Mouse (Mus musculus) thymus, postnatal 10 days (tissue): ENCODE data around the gene Zdhhc20.
A peak's percentile ranks its signal among the peaks of the same experiment; 100 is the strongest.
"Not testable (repeated sequence)": the region's sequence is repeated elsewhere in the genome, so short reads cannot be mapped to it uniquely, and the experiment has no call there.

Source experiments
- DNase-seq, 2 experiments: peaks; one replicate each; pipeline ENCODE4 v3.0.0; 2021; ENCODE audit warnings: low spot score in 2 of 2

Zdhhc20 gene

GRCm38 (mm10) chr14:57892961-57893360, 2.9 kb upstream of the Zdhhc20 start:
- no peak for DNase-seq

- peak; percentile 53 to 56 for DNase-seq
Observed at GRCm38 (mm10) chr14:57889541-57890010, 500 bp downstream of the Zdhhc20 start.

GRCm38 (mm10) chr14:57887171-57887570, 2.9 kb downstream of the Zdhhc20 start:
- DNase-seq, result no peak

GRCm38 (mm10) chr14:57886032-57886431, 4.0 kb downstream of the Zdhhc20 start:
- DNase-seq, result no peak

- no peak for DNase-seq
Observed at GRCm38 (mm10) chr14:57883341-57883740, 6.7 kb downstream of the Zdhhc20 start.

- no peak for DNase-seq
Observed at GRCm38 (mm10) chr14:57882720-57883119, 7.4 kb downstream of the Zdhhc20 start.

GRCm38 (mm10) chr14:57881793-57882192, 8.3 kb downstream of the Zdhhc20 start:
- no peak for DNase-seq

- DNase-seq, result no peak
Observed at GRCm38 (mm10) chr14:57881074-57881473, 9.0 kb downstream of the Zdhhc20 start.

- no peak for DNase-seq
Observed at GRCm38 (mm10) chr14:57877921-57878320, 12.2 kb downstream of the Zdhhc20 start.

- no peak for DNase-seq
Observed at GRCm38 (mm10) chr14:57866676-57867276, 23.3 kb downstream of the Zdhhc20 start.

- no peak for DNase-seq
Observed at GRCm38 (mm10) chr14:57865256-57865655, 24.8 kb downstream of the Zdhhc20 start.

- DNase-seq, result no peak
Observed at GRCm38 (mm10) chr14:57863129-57863528, 26.9 kb downstream of the Zdhhc20 start.

- no peak for DNase-seq
Observed at GRCm38 (mm10) chr14:57861987-57862412, 28.1 kb downstream of the Zdhhc20 start.

- no peak for DNase-seq
Observed at GRCm38 (mm10) chr14:57859520-57859919, 30.6 kb downstream of the Zdhhc20 start.

GRCm38 (mm10) chr14:57858601-57859000, 31.5 kb downstream of the Zdhhc20 start:
- DNase-seq, result no peak

GRCm38 (mm10) chr14:57856037-57856436, 34.0 kb downstream of the Zdhhc20 start:
- DNase-seq, result not testable (repeated sequence)

GRCm38 (mm10) chr14:57852961-57853360, 37.1 kb downstream of the Zdhhc20 start:
- no peak for DNase-seq

- no peak for DNase-seq
Observed at GRCm38 (mm10) chr14:57850330-57850729, 39.7 kb downstream of the Zdhhc20 start.

- no peak for DNase-seq
Observed at GRCm38 (mm10) chr14:57848646-57849045, 41.4 kb downstream of the Zdhhc20 start.

- DNase-seq, result not testable (repeated sequence)
Observed at GRCm38 (mm10) chr14:57848061-57848460, 42.0 kb downstream of the Zdhhc20 start.

- DNase-seq, result no peak
Observed at GRCm38 (mm10) chr14:57844535-57844934, 45.5 kb downstream of the Zdhhc20 start.

- DNase-seq, result no peak
Observed at GRCm38 (mm10) chr14:57835157-57835556, 54.9 kb downstream of the Zdhhc20 start.

- DNase-seq, result no peak
Observed at GRCm38 (mm10) chr14:57833526-57833925, 56.5 kb downstream of the Zdhhc20 start.

- DNase-seq, result no peak
Observed at GRCm38 (mm10) chr14:57827284-57827683, 62.8 kb downstream of the Zdhhc20 start.
